Mouse (Mus musculus) megakaryocyte, embryonic 14.5 days (primary cell): ENCODE measurements around the gene Tef. TPM values are rescaled to one million over a fixed set of nuclear protein-coding genes. Genes with fewer than 3 reads are reported as not detected.

Experiments used
- H3K27me3 ChIP-seq: replicated peaks from 2 replicates; pipeline ENCODE3; 2012; ENCODE audit warnings: inconsistent platforms
- H3K36me3 ChIP-seq: replicated peaks from 2 replicates; pipeline ENCODE3; 2012; ENCODE audit warnings: low read length, inconsistent platforms, mixed read lengths
- H3K4me1 ChIP-seq: 2 replicates; pipeline ENCODE4 v1.6.1; 2012; ENCODE audit warnings: inconsistent platforms
- H3K4me3 ChIP-seq: replicated peaks from 2 replicates; pipeline ENCODE3; 2012; ENCODE audit warnings: moderate library complexity, mild to moderate bottlenecking, inconsistent platforms
- H3K9me3 ChIP-seq: 2 replicates; pipeline ENCODE4 v1.6.1; 2012; ENCODE audit warnings: inconsistent platforms
- FLI1 ChIP-seq: IDR thresholded peaks from 2 replicates; pipeline ENCODE4 v1.6.1; 2012; ENCODE audit warnings: low read length, inconsistent platforms, mixed read lengths
- GATA1 ChIP-seq: IDR thresholded peaks from 3 replicates; pipeline ENCODE4 v1.6.1; 2012; ENCODE audit warnings: mixed read lengths, low read length, inconsistent platforms, borderline replicate concordance
- polyA plus RNA-seq: library from polyadenylated mRNA; stranded (reverse); fragments of >175 nt; gene quantifications from 2 replicates; pipeline ENCODE4 v1.2.3, GENCODE M21; 2012; ENCODE audit warnings: low replicate concordance; ENCODE audit not compliant: insufficient read depth

The Tef gene
- polyA plus RNA-seq, 1 experiment: 6.1 TPM

DNA sequence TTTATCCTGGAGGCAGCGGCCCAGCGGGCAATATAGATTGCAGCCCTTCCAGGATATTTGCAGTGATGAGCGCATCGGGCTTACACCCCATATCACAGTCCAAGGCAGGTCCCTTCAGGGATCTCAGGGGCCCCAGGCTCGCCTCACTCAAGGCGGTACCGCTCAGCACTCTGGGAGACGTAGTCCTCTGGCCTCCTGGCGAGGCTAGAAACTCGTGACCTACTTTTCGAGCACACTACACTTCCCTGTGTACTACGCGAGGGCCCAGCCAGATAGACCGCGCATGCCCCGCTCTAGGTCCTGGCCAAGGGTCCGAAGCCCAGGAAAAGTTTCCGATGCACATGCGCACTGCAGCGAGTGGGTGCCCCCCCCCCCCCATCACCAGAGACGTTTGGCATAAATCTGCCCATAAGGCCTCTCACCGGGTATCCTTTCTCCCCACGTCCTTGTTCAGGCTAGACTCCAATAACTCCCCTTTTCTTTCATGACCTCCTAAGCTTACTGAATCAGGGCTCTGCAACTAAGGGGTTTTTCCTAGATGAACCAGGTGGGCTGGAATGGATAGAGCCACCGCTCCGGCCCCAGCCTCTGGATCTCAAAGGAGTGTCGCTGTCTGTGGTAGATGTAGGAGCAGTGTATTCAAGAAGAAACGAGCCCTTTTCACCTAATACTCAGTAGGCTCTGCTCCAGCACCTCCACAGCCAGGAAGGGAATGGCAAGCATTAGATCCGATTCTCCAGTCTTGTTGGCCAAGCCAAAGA is 54.0 kb downstream of the Tef start:
- Histone ChIP-seq H3K27me3 (no peaks in the 10 kb centered on the region), H3K4me1 (peaks cover 65% of the 10 kb centered on the region), H3K9me3 (no peaks in the 10 kb centered on the region), H3K4me3 (peak overlapping the region; percentile 100), H3K36me3 (peaks cover 37% of the 10 kb centered on the region)
- no peak for TF ChIP-seq FLI1
- TF ChIP-seq GATA1: no peak

GRCm38 (mm10) chr15:81856938-81857723 is 54.9 kb downstream of the Tef start:
- peaks cover 28% of the 10 kb centered on the region for H3K36me3 ChIP-seq
- no peak for TF ChIP-seq FLI1
- peaks cover 58% of the 10 kb centered on the region for H3K4me1 ChIP-seq
- H3K27me3 ChIP-seq: no peaks in the 10 kb centered on the region
- H3K4me3 ChIP-seq: peak overlapping the region; percentile 100
- H3K9me3 ChIP-seq: no peaks in the 10 kb centered on the region

GRCm38 (mm10) chr15:81857724-81858116 is 55.5 kb downstream of the Tef start:
- no peaks in the 10 kb centered on the region for H3K9me3 ChIP-seq
- TF ChIP-seq GATA1 (no peak), FLI1 (0 out of 2 replicates have a peak, but pooled peaks have one; percentile 6)
- H3K4me3 ChIP-seq: peak overlapping the region; percentile 100
- peaks cover 52% of the 10 kb centered on the region for H3K4me1 ChIP-seq
- peaks cover 22% of the 10 kb centered on the region for H3K36me3 ChIP-seq
- no peaks in the 10 kb centered on the region for H3K27me3 ChIP-seq

- H3K4me3 ChIP-seq: peak overlapping the region; percentile 100
- H3K9me3 ChIP-seq: no peaks in the 10 kb centered on the region
- peaks cover 18% of the 10 kb centered on the region for H3K36me3 ChIP-seq
- H3K27me3 ChIP-seq: no peaks in the 10 kb centered on the region
- TF ChIP-seq FLI1 (no peak), GATA1 (no peak)
- peaks cover 48% of the 10 kb centered on the region for H3K4me1 ChIP-seq
Observed at GRCm38 (mm10) chr15:81858138-81858516, 55.9 kb downstream of the Tef start.

DNA sequence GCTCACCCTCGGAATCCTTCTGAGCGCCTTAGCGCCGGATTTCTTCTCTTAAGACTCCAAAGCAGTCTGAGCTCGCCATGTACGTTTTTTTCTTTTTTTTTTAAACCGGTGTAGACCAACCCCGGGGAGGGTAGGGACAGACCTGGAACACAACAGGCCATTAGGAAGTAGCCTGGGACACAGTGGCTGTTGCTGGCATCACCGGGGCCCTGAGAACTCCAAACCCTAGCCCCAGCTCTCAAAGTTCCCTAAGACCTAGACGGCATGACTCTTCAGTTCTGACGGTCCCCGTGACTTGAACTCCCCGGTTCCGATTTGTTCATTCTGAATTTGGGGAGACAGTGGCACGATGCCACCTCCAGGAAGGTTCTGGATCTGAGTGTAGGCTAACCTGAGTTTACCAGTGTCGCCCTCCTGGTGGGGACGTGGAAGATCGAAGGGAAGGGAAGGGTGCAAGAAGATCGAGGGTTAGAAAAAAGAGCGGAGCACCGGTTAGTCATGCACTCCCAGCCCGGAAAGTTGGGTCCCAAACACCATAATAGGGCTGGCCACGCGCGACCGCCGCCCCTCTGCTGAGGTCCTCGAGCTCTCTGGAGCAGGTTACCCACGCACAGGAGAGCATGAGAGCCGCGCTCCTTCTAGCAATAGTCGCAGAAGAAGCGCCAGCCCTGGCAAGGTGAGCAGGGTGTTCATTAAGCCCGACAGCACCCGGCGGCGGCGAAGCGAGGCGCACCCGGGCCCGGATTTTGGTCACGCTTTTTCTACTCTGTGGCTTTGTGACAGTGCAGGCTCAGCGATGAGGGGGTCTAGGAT is 56.5 kb downstream of the Tef start, which contains the start of gene Tob2:
Tob2 (minus strand) TSS at position 280 of the 813 bp plus-strand sequence.
- TF ChIP-seq GATA1 (no peak), FLI1 (no peak)
- H3K4me1 ChIP-seq: peaks cover 44% of the 10 kb centered on the region
- H3K36me3 ChIP-seq: peaks cover 17% of the 10 kb centered on the region
- H3K4me3 ChIP-seq: peak within 1 kb of the TSS; percentile 100
- H3K27me3 ChIP-seq: no peaks in the 10 kb centered on the region
- no peaks in the 10 kb centered on the region for H3K9me3 ChIP-seq

DNA sequence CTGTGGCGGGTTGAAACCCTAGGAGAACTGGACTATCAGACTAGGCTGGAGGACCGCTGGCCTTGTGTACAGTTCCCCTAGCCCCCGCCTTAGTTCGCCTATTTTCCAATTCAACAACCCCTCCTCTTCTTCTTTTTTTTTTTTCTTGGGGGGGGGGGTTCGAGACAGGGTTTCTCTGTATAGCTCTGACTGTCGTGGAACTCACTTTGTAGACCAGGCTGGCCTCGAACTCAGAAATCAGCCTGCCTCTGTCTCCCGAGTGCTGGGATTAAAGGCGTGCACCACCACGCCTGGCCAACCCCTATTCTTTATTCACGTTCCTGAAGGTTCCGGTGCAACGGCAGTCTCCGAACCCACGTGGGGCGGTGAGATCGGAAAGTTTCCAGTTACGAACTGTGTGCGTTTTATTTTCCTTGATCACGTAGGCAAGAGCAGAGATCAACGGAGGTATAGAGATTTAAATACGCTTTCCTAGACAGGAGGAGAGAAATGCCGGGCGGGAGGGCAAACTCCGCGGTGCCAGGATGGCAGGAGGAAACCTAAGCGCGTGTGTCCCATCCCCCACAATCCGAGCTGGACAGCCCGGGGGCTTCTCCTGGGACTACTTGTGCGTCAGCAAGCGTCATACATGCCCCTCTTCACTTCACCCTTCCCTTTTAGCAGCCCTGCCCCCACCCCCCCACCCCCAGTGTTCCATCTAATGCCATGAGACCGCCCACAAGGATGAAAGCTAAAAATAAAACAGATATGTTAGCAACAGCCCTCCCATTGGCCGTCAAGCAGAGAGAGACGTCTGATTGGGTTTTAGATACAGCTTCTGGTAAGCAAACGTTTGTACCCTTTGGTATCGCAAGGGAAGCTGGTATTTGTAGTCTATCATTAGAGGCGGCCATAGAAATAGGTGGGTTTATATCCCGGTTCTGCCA is 57.4 kb downstream of the Tef start:
- TF ChIP-seq GATA1: no peak
- no peak for TF ChIP-seq FLI1
- H3K4me3 ChIP-seq: peak overlapping the region; percentile 100
- no peaks in the 10 kb centered on the region for H3K27me3 ChIP-seq
- H3K4me1 ChIP-seq: peaks cover 42% of the 10 kb centered on the region
- H3K9me3 ChIP-seq: no peaks in the 10 kb centered on the region
- H3K36me3 ChIP-seq: peaks cover 19% of the 10 kb centered on the region

GRCm38 (mm10) chr15:81860471-81861135 is 58.4 kb downstream of the Tef start:
- Histone ChIP-seq H3K36me3 (peaks cover 22% of the 10 kb centered on the region), H3K9me3 (no peaks in the 10 kb centered on the region), H3K4me3 (no peak overlapping the region), H3K27me3 (no peaks in the 10 kb centered on the region), H3K4me1 (peaks cover 32% of the 10 kb centered on the region)
- no peak for TF ChIP-seq GATA1
- TF ChIP-seq FLI1: no peak

DNA sequence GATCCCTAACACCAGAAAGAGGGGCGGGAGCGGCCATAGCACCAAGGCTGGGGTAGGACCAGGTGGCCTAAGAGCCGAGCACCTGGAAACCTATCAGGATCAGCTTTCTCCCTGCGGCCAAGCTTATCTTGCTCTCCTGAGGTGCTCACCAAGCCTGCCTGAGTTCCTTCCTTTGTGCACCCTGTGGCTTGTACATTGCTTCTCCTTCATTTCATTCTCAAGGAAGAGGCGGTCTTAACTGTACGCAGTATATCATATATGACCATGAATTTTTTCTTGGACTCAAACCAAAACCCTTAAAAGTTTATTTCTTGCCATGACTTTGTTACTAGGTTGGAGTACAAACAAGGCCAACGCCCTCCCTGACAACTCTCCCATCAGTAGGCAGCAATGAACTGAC is 62.0 kb downstream of the Tef start:
- Histone ChIP-seq H3K27me3 (no peaks in the 10 kb centered on the region), H3K9me3 (no peaks in the 10 kb centered on the region), H3K4me1 (peaks cover 11% of the 10 kb centered on the region), H3K4me3 (no peak overlapping the region), H3K36me3 (peaks cover 58% of the 10 kb centered on the region)
- no peak for TF ChIP-seq GATA1
- no peak for TF ChIP-seq FLI1
